Mouse (Mus musculus) ES-Bruce4 (cell line): Measurements from ENCODE around the gene Prss8. TPM values are rescaled to one million over a fixed set of nuclear protein-coding genes. Genes with fewer than 3 reads are reported as not detected.

ENCODE experiments used
- H3K27ac ChIP-seq: 2 replicates; pipeline ENCODE4 v1.5.1; 2012; ENCODE audit warnings: low read length, inconsistent platforms; ENCODE audit not compliant: insufficient read depth
- H3K27me3 ChIP-seq: 2 replicates; pipeline ENCODE4 v1.6.1; 2012; ENCODE audit warnings: mild to moderate bottlenecking, low read length, inconsistent platforms; ENCODE audit not compliant: control insufficient read depth, poor library complexity, insufficient read depth, severe bottlenecking
- H3K36me3 ChIP-seq: 2 replicates; pipeline ENCODE4 v1.6.1; 2012; ENCODE audit warnings: inconsistent platforms, mild to moderate bottlenecking, low read length, moderate library complexity; ENCODE audit not compliant: control insufficient read depth, poor library complexity, insufficient read depth, severe bottlenecking
- H3K4me1 ChIP-seq: one replicate; pipeline ENCODE4 v1.8.1; 2011; ENCODE audit warnings: low read length; ENCODE audit not compliant: control insufficient read depth, insufficient read depth
- H3K4me3 ChIP-seq: 2 replicates; pipeline ENCODE4 v1.5.1; 2011; ENCODE audit warnings: low read depth, mild to moderate bottlenecking, low read length
- H3K9ac ChIP-seq: 2 replicates; pipeline ENCODE4 v1.6.1; 2012; ENCODE audit warnings: low read depth, mild to moderate bottlenecking, inconsistent platforms; ENCODE audit not compliant: poor library complexity, severe bottlenecking
- H3K9me3 ChIP-seq: replicated peaks from 2 replicates; pipeline ENCODE4 v1.6.1; 2012; ENCODE audit warnings: mild to moderate bottlenecking, low read length, inconsistent platforms; ENCODE audit not compliant: control insufficient read depth, poor library complexity, insufficient read depth, severe bottlenecking
- CTCF ChIP-seq: IDR thresholded peaks from one replicate; pipeline ENCODE4 v1.8.1; 2011; ENCODE audit warnings: low read depth, low read length
- EP300 ChIP-seq: IDR thresholded peaks from 2 replicates; pipeline ENCODE4 v1.6.1; 2011; ENCODE audit warnings: low read depth, low read length; ENCODE audit not compliant: insufficient read depth
- POLR2A ChIP-seq: IDR thresholded peaks from one replicate; pipeline ENCODE4 v1.8.1; 2011; ENCODE audit warnings: low read length; ENCODE audit not compliant: insufficient read depth
- polyA plus RNA-seq: library from polyadenylated mRNA; stranded (reverse); fragments of >200 nt; gene quantifications from 2 replicates; pipeline ENCODE4 v1.2.4, GENCODE M21; 2011; ENCODE audit warnings: low read depth; ENCODE audit not compliant: missing spikeins, insufficient read depth, insufficient read length

Prss8 gene
- polyA plus RNA-seq, 1 experiment: 73.0 TPM

GRCm38 (mm10) chr7:127886551-127886950 lies 43.4 kb downstream of the Prss8 start:
- H3K4me3 ChIP-seq: no peak overlapping the region
- H3K27me3 ChIP-seq: no peaks in the 10 kb centered on the region
- H3K9me3 ChIP-seq: no peaks in the 10 kb centered on the region
- H3K36me3 ChIP-seq: peaks cover 35% of the 10 kb centered on the region
- H3K27ac ChIP-seq: no peak overlapping the region
- H3K4me1 ChIP-seq: no peaks in the 10 kb centered on the region
- H3K9ac ChIP-seq: no peak overlapping the region
- TF ChIP-seq EP300 (no peak), CTCF (no peak), POLR2A (no peak)

- no peaks in the 10 kb centered on the region for H3K9me3 ChIP-seq
- H3K4me1 ChIP-seq: no peaks in the 10 kb centered on the region
- no peak overlapping the region for H3K27ac ChIP-seq
- TF ChIP-seq POLR2A: no peak
- no peak for TF ChIP-seq CTCF
- TF ChIP-seq EP300: no peak
- no peak overlapping the region for H3K9ac ChIP-seq
- H3K36me3 ChIP-seq: peaks cover 41% of the 10 kb centered on the region
- H3K4me3 ChIP-seq: no peak overlapping the region
- no peaks in the 10 kb centered on the region for H3K27me3 ChIP-seq
Measured at GRCm38 (mm10) chr7:127885951-127886350, 44.0 kb downstream of the Prss8 start.

- TF ChIP-seq EP300 (no peak), CTCF (peak; percentile 4), POLR2A (no peak)
- Histone ChIP-seq H3K36me3 (peaks cover 49% of the 10 kb centered on the region), H3K27ac (no peak overlapping the region), H3K9me3 (no peaks in the 10 kb centered on the region), H3K9ac (no peak overlapping the region), H3K4me1 (no peaks in the 10 kb centered on the region), H3K4me3 (no peak overlapping the region), H3K27me3 (no peaks in the 10 kb centered on the region)
Measured at GRCm38 (mm10) chr7:127880431-127880830, 49.5 kb downstream of the Prss8 start.

- Histone ChIP-seq H3K4me1 (no peaks in the 10 kb centered on the region), H3K36me3 (peaks cover 41% of the 10 kb centered on the region), H3K9ac (no peak overlapping the region), H3K9me3 (no peaks in the 10 kb centered on the region), H3K27me3 (no peaks in the 10 kb centered on the region), H3K4me3 (no peak overlapping the region), H3K27ac (no peak overlapping the region)
- TF ChIP-seq CTCF (no peak), POLR2A (no peak), EP300 (no peak)
Measured at GRCm38 (mm10) chr7:127879301-127879700, 50.6 kb downstream of the Prss8 start.

GRCm38 (mm10) chr7:127876467-127877348 lies 53.2 kb downstream of the Prss8 start, which contains the start of gene Zfp668:
Gene Zfp668 (minus strand): TSS chr7:127876828.
- H3K4me1 ChIP-seq: no peaks in the 10 kb centered on the region
- H3K27ac ChIP-seq: peak within 1 kb of the TSS; percentile 60
- H3K4me3 ChIP-seq: peak within 1 kb of the TSS; percentile 86
- TF ChIP-seq CTCF: no peak
- no peak for TF ChIP-seq EP300
- TF ChIP-seq POLR2A: peak; percentile 46
- H3K36me3 ChIP-seq: peaks cover 29% of the 10 kb centered on the region
- peak within 1 kb of the TSS; percentile 95 for H3K9ac ChIP-seq
- H3K9me3 ChIP-seq: no peaks in the 10 kb centered on the region
- no peaks in the 10 kb centered on the region for H3K27me3 ChIP-seq

- Histone ChIP-seq H3K9ac (peak within 1 kb of the TSS; percentile 95), H3K4me3 (peak within 1 kb of the TSS; percentile 86), H3K27ac (peak within 1 kb of the TSS; percentile 60), H3K36me3 (peaks cover 23% of the 10 kb centered on the region), H3K4me1 (no peaks in the 10 kb centered on the region), H3K9me3 (no peaks in the 10 kb centered on the region), H3K27me3 (no peaks in the 10 kb centered on the region)
- no peak for TF ChIP-seq POLR2A
- TF ChIP-seq CTCF: no peak
Measured at GRCm38 (mm10) chr7:127876041-127876466, 53.9 kb downstream of the Prss8 start, which contains the start of gene Zfp646. Gene Zfp646 (plus strand): TSS chr7:127876221.

Other genes with a start within 250 kb of the Prss8 start
- gene Bcl7c, start 221.2 kb downstream of the Prss8 start, polyA plus RNA-seq: 48.6 and 49.8 TPM in 2 replicates
- 8.8 and 13.9 TPM in 2 replicates for gene Ctf1, start 217.4 kb downstream of the Prss8 start, polyA plus RNA-seq
- gene Ctf2, start 197.9 kb downstream of the Prss8 start, polyA plus RNA-seq: not detected in 2 replicates
- gene Fbxl19, start 185.6 kb downstream of the Prss8 start, polyA plus RNA-seq: 55.1 and 58.3 TPM in 2 replicates
- gene Orai3, start 160.3 kb downstream of the Prss8 start, polyA plus RNA-seq: 20.2 and 23.2 TPM in 2 replicates
- gene Setd1a, start 153.4 kb downstream of the Prss8 start, polyA plus RNA-seq: 49.1 and 51.7 TPM in 2 replicates
- not detected in 2 replicates for gene Gm49388, start 144.5 kb downstream of the Prss8 start, polyA plus RNA-seq
- gene Hsd3b7, start 129.5 kb downstream of the Prss8 start, polyA plus RNA-seq: 7.9 and 11.2 TPM in 2 replicates
- 122 and 126 TPM in 2 replicates for gene Stx4a, start 105.8 kb downstream of the Prss8 start, polyA plus RNA-seq
- 6.9 and 8.5 TPM in 2 replicates for gene Stx1b, start 105.6 kb downstream of the Prss8 start, polyA plus RNA-seq
- gene Zfp646, start 53.9 kb downstream of the Prss8 start, polyA plus RNA-seq: 42.5 TPM in 2 replicates
- 15.3 and 17.1 TPM in 2 replicates for gene Zfp668, start 53.3 kb downstream of the Prss8 start, polyA plus RNA-seq
- gene Prss53, start 39.1 kb downstream of the Prss8 start, polyA plus RNA-seq: 0.46 and 0.67 TPM in 2 replicates
- gene Gm21974, start 34.6 kb downstream of the Prss8 start, polyA plus RNA-seq: not detected in 2 replicates
- gene Vkorc1, start 34.5 kb downstream of the Prss8 start, polyA plus RNA-seq: 31.8 and 35.1 TPM in 2 replicates
- 77.3 and 81.1 TPM in 2 replicates for gene Bckdk, start 26.0 kb downstream of the Prss8 start, polyA plus RNA-seq
- gene Kat8, start 17.6 kb downstream of the Prss8 start, polyA plus RNA-seq: 43.2 and 47.1 TPM in 2 replicates
- 21.2 and 22.4 TPM in 2 replicates for gene Prss36, start 16.6 kb upstream of the Prss8 start, polyA plus RNA-seq
- gene Fus, start 37.4 kb upstream of the Prss8 start, polyA plus RNA-seq: 1,572 and 1,655 TPM in 2 replicates
- 25.0 and 29.8 TPM in 2 replicates for gene Pycard, start 63.8 kb upstream of the Prss8 start, polyA plus RNA-seq
- gene Trim72, start 73.8 kb upstream of the Prss8 start, polyA plus RNA-seq: 0.56 TPM in 1 of 2 replicates, not detected in the other
- gene Itgam, start 132.5 kb upstream of the Prss8 start, polyA plus RNA-seq: not detected in 2 replicates
- gene Gm49368, start 132.6 kb upstream of the Prss8 start, polyA plus RNA-seq: not detected in 2 replicates
- gene Itgax, start 199.4 kb upstream of the Prss8 start, polyA plus RNA-seq: not detected in 2 replicates
- gene Itgad, start 224.3 kb upstream of the Prss8 start, polyA plus RNA-seq: not detected in 2 replicates